Mouse (Mus musculus) forebrain, postnatal 0 days (tissue): ENCODE data around the gene Kremen1. TPM values are rescaled to one million over a fixed set of nuclear protein-coding genes. Genes with fewer than 3 reads are reported as not detected.

Experiments
- ATAC-seq: fragments of 200-750 bp; cut with Nextera tagmentation; 2 replicates; pipeline ENCODE4 v1.8.0; 2017; ENCODE audit warnings: mild to moderate bottlenecking, moderate library complexity
- DNase-seq: peaks from one replicate; pipeline ENCODE4 v3.0.0-alpha.2; 2015
- H3K27ac ChIP-seq: fragments of 300-500 bp; sonication (generic); 2 replicates; pipeline ENCODE4 v1.5.1; 2014; ENCODE audit warnings: low read depth, mild to moderate bottlenecking, antibody characterized with exemption, low read length, moderate library complexity, mixed read lengths
- H3K27me3 ChIP-seq: fragments of 300-500 bp; sonication (generic); 2 replicates; pipeline ENCODE4 v1.6.1; 2014; ENCODE audit warnings: mild to moderate bottlenecking, low read length, mixed read lengths; ENCODE audit not compliant: insufficient read depth
- H3K36me3 ChIP-seq: fragments of 300-500 bp; sonication (generic); 2 replicates; pipeline ENCODE4 v1.6.1; 2014; ENCODE audit warnings: mild to moderate bottlenecking, moderate library complexity; ENCODE audit not compliant: insufficient read depth
- H3K4me1 ChIP-seq: fragments of 300-500 bp; sonication (generic); 2 replicates; pipeline ENCODE4 v1.6.1; 2014; ENCODE audit warnings: antibody characterized with exemption; ENCODE audit not compliant: insufficient read depth
- H3K4me2 ChIP-seq: fragments of 300-500 bp; sonication (generic); 2 replicates; pipeline ENCODE4 v1.6.1; 2014; ENCODE audit warnings: low read depth, mild to moderate bottlenecking, moderate library complexity
- H3K4me3 ChIP-seq: fragments of 300-500 bp; sonication (generic); 2 replicates; pipeline ENCODE4 v1.5.1; 2014; ENCODE audit warnings: low read depth, low read length, mixed read lengths
- H3K9ac ChIP-seq: fragments of 300-500 bp; sonication (generic); 2 replicates; pipeline ENCODE4 v1.6.1; 2014; ENCODE audit warnings: mild to moderate bottlenecking
- H3K9me3 ChIP-seq: fragments of 300-500 bp; sonication (generic); 2 replicates; pipeline ENCODE4 v1.6.1; 2016; ENCODE audit warnings: low read length
- CTCF ChIP-seq: sonication (generic); IDR thresholded peaks from 2 replicates; pipeline ENCODE4 v1.5.1; 2016; ENCODE audit warnings: antibody characterized with exemption, control low read depth, low read depth
- WGBS: fragments of 180-500 bp; shearing (Covaris S2); extraction: QIAGEN DNeasy Blood & Tissue Kit; methylation state at CpG from one replicate; pipeline ENCODE4 v1.1.7; 2014; 5-methylcytosine and 5-hydroxymethylcytosine counted together
- polyA plus RNA-seq: library from polyadenylated mRNA; unstranded; fragments of >200 nt; fragmentation: Nextera tagmentation; extraction: Ambion mirVana; gene quantifications from 2 replicates; pipeline ENCODE4 v1.2.1, GENCODE M21; 2015
- total RNA-seq: library from RNA; depleted of rRNA; stranded (reverse); fragments of >200 nt; gene quantifications from 2 replicates; pipeline ENCODE4 v1.2.3, GENCODE M21; 2014

The Kremen1 gene
- total and polyA plus RNA-seq, 2 experiments from 2014 or later, result 2.9 to 9.7 TPM

DNA sequence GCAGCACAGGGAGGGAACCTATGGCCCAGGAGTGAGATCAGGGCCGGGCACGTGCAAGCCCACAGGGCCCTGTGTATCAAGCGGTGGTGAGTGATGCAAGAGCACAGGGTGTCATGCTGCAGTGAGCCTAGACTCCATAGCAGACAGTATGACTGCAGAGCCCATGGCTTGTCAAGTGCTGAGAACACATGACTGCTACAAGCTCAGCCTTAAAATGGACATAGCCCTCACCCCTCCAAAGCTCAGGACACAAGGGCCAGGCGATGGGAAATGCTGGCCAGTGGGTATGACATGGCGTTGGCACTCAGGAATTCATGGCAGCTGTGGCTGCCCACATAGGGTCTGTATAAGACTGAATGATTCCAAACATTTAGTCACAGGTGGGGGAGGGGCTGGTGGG is 64.3 kb downstream of the Kremen1 start:
- H3K27me3 ChIP-seq, result no peaks in the 10 kb centered on the region

DNA sequence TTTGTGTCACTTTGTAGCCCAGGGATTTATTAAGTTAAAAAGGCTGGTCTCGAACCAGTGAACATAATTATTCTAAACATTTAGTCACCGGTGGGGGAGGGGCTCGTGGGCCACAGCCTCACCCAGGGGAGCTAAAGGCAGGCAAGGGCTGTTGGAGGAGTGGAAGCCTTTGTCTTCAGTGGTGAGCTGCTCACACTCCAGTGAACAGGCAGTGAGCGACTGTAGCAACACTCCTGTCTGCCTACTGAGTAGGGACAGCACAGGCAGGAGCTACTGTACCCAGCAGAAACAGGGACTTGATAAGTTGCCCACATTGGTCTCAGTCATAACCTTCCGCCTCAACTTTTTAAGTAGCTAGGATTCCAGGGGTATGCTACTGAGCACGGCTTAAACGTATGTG is 64.8 kb downstream of the Kremen1 start:
- H3K9ac ChIP-seq, result no peak overlapping the region
- WGBS, result 63% methylated on average over 7 of the region's 7 CpGs
- TF ChIP-seq CTCF, result no peak
- no peak for ATAC-seq
- no peak overlapping the region for H3K4me2 ChIP-seq
- H3K9me3 ChIP-seq, result no peaks in the 10 kb centered on the region
- no peaks in the 10 kb centered on the region for H3K36me3 ChIP-seq
- no peaks in the 10 kb centered on the region for H3K4me1 ChIP-seq
- no peak for DNase-seq
- H3K27ac ChIP-seq, result no peak overlapping the region
- H3K4me3 ChIP-seq, result no peak overlapping the region
- no peaks in the 10 kb centered on the region for H3K27me3 ChIP-seq

More for the DNA sequence above, 64.3 kb downstream of the Kremen1 start:
- no peak overlapping the region for H3K9ac ChIP-seq
- H3K4me1 ChIP-seq, result no peaks in the 10 kb centered on the region
- no peaks in the 10 kb centered on the region for H3K9me3 ChIP-seq
- H3K4me2 ChIP-seq, result no peak overlapping the region
- H3K36me3 ChIP-seq, result no peaks in the 10 kb centered on the region
- no peak for TF ChIP-seq CTCF
- 89% methylated on average over 5 of the region's 5 CpGs for WGBS
- ATAC-seq, result no peak
- no peak overlapping the region for H3K27ac ChIP-seq
- no peak for DNase-seq
- no peak overlapping the region for H3K4me3 ChIP-seq

GRCm38 (mm10) chr11:5193576-5193881 is 67.8 kb downstream of the Kremen1 start:
- Histone ChIP-seq H3K4me2 (no peak overlapping the region), H3K36me3 (no peaks in the 10 kb centered on the region), H3K4me3 (no peak overlapping the region), H3K4me1 (no peaks in the 10 kb centered on the region), H3K27ac (no peak overlapping the region), H3K9ac (no peak overlapping the region), H3K9me3 (no peaks in the 10 kb centered on the region), H3K27me3 (no peaks in the 10 kb centered on the region)
- TF ChIP-seq CTCF, result no peak
- WGBS, result 75% methylated on average over 1 of the region's 1 CpGs
- DNase-seq (no peak), ATAC-seq (no peak)

GRCm38 (mm10) chr11:5192840-5193575 is 68.3 kb downstream of the Kremen1 start:
- Histone ChIP-seq H3K4me3 (no peak overlapping the region), H3K4me1 (no peaks in the 10 kb centered on the region), H3K9ac (no peak overlapping the region)

DNA sequence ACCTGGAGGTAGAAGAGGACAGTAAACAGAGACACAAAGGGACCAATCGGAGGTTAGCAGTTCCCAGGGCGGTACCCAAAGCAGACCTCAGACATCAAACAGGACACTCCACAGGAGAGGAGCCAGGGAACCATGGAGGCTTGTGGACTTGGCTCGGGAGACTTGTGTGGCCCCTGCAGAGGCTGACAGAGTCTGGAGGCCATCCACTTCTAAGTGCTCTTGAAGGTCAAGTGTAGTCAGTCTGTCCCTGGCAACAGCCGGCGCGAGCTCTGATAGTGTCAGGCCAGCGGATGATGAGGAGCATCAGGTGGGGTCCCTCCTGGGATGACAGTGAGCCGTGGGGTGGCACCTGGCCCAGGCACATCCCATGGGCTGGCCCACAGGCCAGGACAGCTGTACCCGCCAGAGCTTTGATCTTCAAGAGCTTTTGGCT is 69.3 kb downstream of the Kremen1 start:
- no peak for DNase-seq
- no peaks in the 10 kb centered on the region for H3K36me3 ChIP-seq
- no peak overlapping the region for H3K27ac ChIP-seq
- no peaks in the 10 kb centered on the region for H3K27me3 ChIP-seq
- no peaks in the 10 kb centered on the region for H3K4me1 ChIP-seq
- WGBS, result 69% methylated on average over 9 of the region's 9 CpGs
- no peak for TF ChIP-seq CTCF
- H3K4me2 ChIP-seq, result no peak overlapping the region
- no peak overlapping the region for H3K4me3 ChIP-seq
- no peak for ATAC-seq
- no peak overlapping the region for H3K9ac ChIP-seq
- H3K9me3 ChIP-seq, result no peaks in the 10 kb centered on the region

More at GRCm38 (mm10) chr11:5192840-5193575, 68.3 kb downstream of the Kremen1 start:
- WGBS, result 89% methylated on average over 8 of the region's 8 CpGs
- Histone ChIP-seq H3K36me3 (no peaks in the 10 kb centered on the region), H3K27ac (no peak overlapping the region), H3K9me3 (no peaks in the 10 kb centered on the region), H3K4me2 (no peak overlapping the region), H3K27me3 (no peaks in the 10 kb centered on the region)
- TF ChIP-seq CTCF, result no peak
- ATAC-seq (no peak), DNase-seq (no peak)

- Histone ChIP-seq H3K36me3 (no peaks in the 10 kb centered on the region), H3K27me3 (no peaks in the 10 kb centered on the region), H3K4me1 (no peaks in the 10 kb centered on the region; the same call in 1 of the 2 replicates), H3K27ac (no peak overlapping the region), H3K4me2 (no peak overlapping the region), H3K9me3 (no peaks in the 10 kb centered on the region), H3K4me3 (no peak overlapping the region), H3K9ac (no peak overlapping the region)
- ATAC-seq (peak; percentile 81), DNase-seq (no peak)
- WGBS, result 63% methylated on average over 9 of the region's 9 CpGs
- no peak for TF ChIP-seq CTCF
Observed at GRCm38 (mm10) chr11:5189239-5189933, 72.0 kb downstream of the Kremen1 start.

- no peak overlapping the region for H3K9ac ChIP-seq
- H3K4me2 ChIP-seq, result no peak overlapping the region
- H3K9me3 ChIP-seq, result no peaks in the 10 kb centered on the region
- no peak overlapping the region for H3K27ac ChIP-seq
- no peak for DNase-seq
- TF ChIP-seq CTCF, result no peak
- 91% methylated on average over 4 of the region's 4 CpGs for WGBS
- ATAC-seq, result no peak
- no peaks in the 10 kb centered on the region for H3K36me3 ChIP-seq
- H3K4me3 ChIP-seq, result no peak overlapping the region
- H3K4me1 ChIP-seq, result no peaks in the 10 kb centered on the region; the same call in 1 of the 2 replicates
- H3K27me3 ChIP-seq, result no peaks in the 10 kb centered on the region
Observed at GRCm38 (mm10) chr11:5188170-5188569, 73.2 kb downstream of the Kremen1 start.
